Mouse (Mus musculus): ENCODE data around the gene Dock1.

- no peak for TF ChIP-seq GATA1 (IDR thresholded peaks at IDR 0.05; ENCODE audit: borderline replicate concordance, low read length)
- TF ChIP-seq FLI1 (IDR thresholded peaks at IDR 0.05; ENCODE audit: low read length): no peak
These were observed 102.6 kb downstream of the Dock1 start for GRCm38 (mm10) chr7:134772867-134773590.
